Mouse (Mus musculus): ENCODE results near the gene Mical3.

Gene Mical3

GRCm38 (mm10) chr6:121082094-121082473, 48.7 kb downstream of the Mical3 start:
- DNase-seq (ENCODE audit: low read depth), result no peak

GRCm38 (mm10) chr6:121081288-121082093, 49.3 kb downstream of the Mical3 start:
- DNase-seq (ENCODE audit: low read depth), result no peak

- DNase-seq (ENCODE audit: low read depth), result no peak
Measured at GRCm38 (mm10) chr6:121078175-121078574, 52.6 kb downstream of the Mical3 start.

DNA sequence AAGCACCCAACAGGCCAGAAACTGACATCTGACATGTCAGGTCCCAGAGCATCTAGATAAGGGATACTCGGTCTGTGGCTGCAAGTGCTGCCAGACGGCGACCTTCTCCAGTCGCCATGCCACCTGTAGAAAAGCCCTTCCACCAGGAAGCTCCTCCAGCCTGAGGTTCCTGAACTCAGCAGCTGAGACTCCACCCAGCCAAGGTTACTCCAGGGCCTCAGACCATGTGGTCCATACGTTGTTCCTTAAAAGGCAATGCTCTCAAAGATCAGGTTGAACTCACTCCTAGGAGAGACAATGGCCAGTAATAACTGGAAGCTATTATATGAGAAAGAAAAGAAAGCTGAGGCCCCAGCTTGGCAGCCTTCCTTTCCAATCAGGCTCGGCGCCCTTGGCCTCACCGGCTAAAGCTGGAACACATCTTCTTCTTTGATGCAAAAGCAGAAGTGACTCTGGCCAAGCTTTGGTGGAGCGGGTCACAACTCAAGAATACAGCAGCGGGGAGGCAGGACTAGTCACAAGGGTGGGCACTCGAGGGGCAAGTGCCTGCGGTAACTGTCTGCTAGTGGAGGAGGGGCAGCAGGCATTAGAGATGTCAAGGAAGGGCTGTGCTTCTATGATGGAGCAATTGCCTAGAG, 53.8 kb downstream of the Mical3 start:
- no peak for DNase-seq (ENCODE audit: low read depth)

GRCm38 (mm10) chr6:121075763-121076162, 55.0 kb downstream of the Mical3 start:
- no peak for DNase-seq (ENCODE audit: low read depth)

DNA sequence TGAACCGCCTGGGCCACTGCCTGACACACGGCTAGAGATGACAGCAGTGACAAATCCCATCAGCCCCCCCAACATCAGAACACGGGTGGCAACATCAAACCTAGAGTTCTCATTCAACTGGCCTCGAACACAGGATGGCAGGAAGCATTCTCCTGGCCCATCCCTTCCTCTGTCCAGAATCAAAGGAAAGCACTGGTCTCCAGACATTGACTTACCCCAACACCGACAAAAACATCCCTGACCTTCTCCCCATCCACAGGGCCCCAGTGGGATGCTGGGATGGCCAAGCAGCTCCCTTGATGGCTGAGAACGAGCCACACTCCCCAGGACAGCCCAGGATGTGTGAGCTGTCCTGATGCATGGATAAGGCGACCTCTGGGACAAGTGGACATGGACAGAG, 57.5 kb downstream of the Mical3 start:
- DNase-seq (ENCODE audit: low read depth), result no peak

DNA sequence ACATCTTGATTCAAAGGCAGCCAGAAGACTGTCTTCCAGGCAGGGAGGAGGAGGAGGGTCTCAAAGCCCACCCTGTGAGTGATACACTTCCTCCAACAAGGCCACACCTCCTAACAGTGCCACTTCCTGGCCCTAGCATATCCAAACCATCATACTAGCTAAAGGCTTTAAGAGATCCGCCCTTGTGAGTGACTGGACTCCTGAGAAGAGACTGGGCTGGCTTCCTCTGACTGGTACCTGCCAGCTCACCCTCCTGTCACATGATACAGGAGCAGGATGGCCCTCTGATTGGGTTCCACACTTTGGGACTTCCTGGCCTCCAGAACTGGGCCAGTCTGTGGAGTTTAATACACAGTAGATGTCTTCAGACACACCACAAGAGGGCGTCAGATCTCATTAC, 58.2 kb downstream of the Mical3 start:
- no peak for DNase-seq (ENCODE audit: low read depth)

DNA sequence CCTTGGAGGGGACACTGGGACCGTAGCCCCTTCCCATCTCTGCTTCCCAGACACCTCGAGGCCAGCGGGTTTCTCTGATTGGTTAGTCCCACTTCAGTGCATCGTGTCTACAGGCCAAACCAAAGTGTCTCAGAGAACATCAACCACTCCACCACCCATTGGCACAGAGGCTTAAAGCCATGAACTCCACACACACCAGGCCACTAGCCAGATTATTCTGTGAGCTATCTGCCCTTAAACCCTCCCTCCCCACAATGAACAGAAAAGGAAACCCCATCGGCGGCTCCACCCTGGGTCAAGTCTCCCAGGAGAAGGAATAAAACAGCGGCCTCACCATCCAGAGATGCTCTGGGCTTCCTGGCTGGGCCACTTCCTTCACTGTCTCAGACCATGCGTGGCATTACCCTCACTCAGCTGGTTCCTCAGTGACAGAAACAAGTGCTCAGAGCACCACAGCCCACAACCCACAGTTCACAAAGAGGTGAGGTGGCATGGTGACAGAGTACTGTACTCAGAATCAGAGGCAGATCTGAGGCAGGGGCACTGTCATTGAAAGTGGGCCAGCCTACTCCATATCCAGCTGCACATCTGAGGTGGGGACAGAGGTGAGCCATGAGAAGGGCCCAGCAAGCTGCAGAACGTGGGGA, 60.1 kb downstream of the Mical3 start:
- no peak for DNase-seq (ENCODE audit: low read depth)

DNA sequence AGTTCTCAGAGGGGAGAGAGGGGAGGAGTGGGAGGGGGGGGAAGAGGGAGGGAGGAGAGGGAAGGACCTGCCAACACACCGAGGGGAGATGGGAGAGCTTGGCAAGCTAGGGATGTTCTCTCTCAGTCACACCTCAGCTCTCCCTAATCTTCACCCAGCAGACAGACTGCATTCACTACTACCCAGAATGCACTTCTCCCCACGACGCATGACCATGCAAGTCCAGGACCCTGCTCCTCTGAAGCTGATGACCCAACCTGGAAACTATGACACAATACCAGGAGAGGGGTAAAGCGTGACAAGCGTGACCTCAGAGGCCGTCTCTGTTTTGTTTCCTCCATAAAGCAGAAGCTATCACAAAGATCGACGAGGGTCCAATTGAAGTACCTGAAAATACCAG, 61.6 kb downstream of the Mical3 start:
- DNase-seq (ENCODE audit: low read depth), result no peak

DNA sequence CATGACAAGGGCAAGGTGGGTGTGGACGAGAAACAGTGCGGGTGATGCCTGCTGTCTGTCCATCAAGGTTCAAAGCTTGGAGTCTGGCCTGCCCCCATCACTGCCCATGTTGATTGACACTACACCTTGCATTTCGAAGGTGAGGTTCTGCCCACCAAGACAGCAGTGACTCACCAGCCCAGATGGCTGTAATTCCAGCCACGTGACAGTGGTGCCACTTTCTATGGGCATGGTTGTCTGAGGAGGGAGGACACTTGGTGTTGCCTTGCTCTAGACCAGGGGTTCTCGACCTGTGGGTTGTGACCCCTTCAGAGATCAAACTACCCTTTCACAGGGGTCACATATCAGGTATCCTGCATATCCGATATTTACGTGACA, 62.7 kb downstream of the Mical3 start:
- no peak for DNase-seq (ENCODE audit: low read depth)

DNA sequence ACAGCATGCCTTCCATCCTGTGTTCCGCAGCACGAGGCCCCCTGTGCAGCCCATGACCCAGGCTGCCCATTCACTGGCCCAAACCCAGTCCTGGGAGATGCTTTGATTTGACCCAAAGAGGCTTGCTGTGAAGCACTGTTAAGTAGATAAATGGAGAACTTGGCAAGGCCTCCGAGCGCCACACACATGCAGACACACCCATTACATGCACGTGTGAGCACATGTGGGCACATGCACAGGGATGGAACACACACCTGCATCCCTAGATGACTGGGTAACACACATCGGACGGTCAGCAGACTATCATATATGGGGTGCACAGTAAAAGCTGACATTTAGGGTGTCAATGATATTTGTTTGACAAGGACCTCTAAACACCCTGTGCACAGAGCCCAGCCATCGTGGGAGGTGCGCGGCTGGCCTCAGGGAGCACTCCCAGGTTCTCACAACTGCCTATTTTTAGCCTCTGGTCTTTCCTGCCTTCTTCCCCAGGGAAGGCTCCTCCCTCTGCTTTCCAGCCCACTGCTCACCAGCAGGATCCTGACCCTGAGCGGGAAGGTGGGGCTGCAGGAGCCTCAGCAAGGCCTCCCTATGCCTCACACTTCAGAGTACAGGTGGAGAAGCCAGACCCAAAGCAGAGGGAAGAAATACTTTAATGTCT, 63.2 kb downstream of the Mical3 start:
- peak; percentile 30 for DNase-seq (ENCODE audit: low read depth)

DNA sequence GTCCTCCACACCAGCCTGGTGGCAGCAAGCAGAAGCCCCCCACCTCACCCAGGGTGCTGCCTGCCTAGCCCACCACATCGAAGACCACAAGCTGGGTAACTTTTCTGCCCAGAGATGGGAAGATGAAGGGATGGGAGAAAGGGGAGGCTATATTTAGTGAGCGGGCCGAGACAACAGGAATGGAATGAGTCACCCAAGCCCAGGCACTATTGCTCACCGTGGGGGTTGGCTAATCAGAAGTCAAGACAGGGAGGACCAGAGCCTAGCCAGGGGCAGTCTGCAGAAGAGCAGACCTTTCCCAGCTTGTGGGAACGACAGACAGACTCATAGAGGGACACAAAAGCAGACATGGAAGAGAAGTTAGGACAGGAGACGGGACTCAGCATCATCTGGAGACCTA, 64.0 kb downstream of the Mical3 start:
- peak; percentile 86 for DNase-seq (ENCODE audit: low read depth)

DNA sequence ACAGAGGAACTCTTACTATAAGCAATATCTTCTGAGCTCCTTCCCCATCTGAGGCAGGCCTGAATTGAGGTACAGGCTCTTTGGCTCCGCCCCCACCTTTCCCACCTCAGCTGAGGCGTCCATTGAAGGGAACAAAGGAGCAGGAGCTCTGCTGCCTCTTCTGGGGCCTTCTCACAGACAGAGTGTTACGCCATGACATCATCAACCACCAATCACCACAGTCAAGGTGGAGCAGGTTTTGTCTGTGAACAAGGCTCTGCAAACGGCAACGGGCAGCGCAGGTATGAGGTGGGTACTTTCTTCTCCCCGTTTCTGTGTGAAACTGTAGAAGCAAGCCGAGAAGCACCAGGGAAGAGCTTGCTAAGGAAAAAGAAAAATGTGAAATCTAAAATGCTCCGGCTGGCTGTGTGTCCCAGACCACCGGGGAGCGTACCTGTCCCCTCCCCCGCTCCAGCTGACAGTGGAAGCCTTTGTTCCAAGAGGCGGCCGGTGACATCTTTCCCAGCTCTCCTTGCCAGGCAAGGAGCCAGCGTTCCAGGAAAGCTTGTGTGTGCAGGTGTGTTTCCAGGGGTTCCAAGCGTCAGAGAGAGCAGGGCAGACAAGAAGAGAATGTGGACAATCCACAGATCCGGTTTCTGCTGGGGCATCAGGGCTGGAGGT, 66.3 kb downstream of the Mical3 start:
- no peak for DNase-seq (ENCODE audit: low read depth)

DNA sequence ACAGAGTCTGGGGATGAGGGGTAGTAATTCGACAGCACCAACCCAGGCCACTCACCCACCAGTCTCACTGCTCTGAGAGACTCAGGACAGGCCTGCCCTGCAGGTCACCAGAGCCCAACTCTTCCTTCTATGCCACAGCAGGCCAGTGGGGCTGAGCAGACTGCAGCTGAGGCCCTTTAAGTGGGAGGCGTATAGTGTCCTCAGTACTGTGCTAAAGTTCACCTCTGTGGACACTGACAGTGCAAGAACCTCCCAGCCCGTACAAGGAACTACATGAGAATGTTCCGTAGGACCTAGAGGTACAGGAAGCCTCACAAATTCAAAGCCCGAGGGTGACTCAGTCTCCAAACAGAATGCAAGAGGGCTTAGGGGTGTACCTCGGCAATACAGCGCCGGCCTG, 67.0 kb downstream of the Mical3 start:
- no peak for DNase-seq (ENCODE audit: low read depth)

DNA sequence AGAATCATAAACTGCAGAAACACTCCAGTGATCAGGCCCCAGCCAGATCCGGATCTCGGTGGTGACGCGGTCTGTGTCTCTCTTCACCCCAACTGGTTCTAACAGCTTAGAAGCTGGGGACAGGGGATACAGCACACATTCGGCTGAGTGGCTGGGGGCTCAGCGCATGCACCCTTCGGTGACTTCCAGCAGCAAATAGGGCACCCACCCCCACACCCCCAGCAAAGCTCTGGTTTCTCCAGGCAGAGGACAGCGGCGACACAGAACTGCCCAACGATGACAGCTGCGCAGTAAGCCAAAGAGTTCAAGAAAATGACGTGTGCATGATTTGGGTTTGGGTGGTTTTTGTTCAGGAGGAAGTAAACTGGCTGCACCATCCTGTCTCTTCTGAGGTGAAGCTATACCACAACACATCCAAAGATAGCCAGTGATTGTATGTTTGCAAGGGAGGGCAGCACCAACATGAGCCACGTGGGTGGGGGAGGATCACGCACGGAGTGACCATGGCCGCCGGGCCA, 67.8 kb downstream of the Mical3 start:
- no peak for DNase-seq (ENCODE audit: low read depth)

GRCm38 (mm10) chr6:121058039-121058438, 72.8 kb downstream of the Mical3 start:
- DNase-seq (ENCODE audit: low read depth), result no peak

DNA sequence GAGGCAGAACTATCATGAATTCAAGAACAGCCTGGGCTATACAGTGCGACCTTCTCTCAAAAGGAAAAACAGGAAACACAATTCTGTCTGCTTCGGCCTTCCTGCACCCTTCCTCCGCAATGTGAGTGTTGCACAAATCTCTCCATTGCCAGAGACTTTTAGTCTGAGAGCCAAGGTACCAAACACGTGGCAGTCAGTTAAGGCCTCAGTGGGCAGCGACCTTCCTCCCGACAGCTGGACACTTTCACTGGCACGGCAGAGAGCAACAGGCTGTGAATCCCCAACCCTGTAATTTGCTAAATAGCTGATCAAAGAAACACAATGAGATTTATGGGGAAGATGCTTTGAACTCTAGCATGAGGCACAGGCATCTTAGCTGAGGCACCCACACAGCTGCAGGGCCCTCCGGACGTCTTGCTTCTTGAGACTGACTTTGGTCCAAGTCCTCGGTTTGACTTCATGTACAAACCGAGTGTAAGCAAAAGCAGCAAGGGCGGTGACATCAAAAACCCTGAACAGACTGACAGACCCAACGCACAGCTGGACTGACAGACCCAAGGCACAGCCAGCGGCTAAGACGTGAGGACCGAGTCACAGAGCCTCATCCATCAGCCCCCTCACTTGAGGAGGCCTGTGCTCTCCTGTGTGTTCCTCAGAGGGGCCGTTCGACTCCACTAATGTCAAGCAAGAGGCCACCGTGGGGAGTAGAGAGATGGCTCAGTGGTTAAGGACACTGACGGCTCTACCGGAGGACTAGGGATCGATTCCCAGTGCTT, 73.4 kb downstream of the Mical3 start:
- no peak for DNase-seq (ENCODE audit: low read depth)

- DNase-seq (ENCODE audit: low read depth), result peak; percentile 82
Measured at GRCm38 (mm10) chr6:121055496-121055895, 75.3 kb downstream of the Mical3 start.

GRCm38 (mm10) chr6:121054908-121055307, 75.9 kb downstream of the Mical3 start:
- DNase-seq (ENCODE audit: low read depth), result no peak

DNA sequence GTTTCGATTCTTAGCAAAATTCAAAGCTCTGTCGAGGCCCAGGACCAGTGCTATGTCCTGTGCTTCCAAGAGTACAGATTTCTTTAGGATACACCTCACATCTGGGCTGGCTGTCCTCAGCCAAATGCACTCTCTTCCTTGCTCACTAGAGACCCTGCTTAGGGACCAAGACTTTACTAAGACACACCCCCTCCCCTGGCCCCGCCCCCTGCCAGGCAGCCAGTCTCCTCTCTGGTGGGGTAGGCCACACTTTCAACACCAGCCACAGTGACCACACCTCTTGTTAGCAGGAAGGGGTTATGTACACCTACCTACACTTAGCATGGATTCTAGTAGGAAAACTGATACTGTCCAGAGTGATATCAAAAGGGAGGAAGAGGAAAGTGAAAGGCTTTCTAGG, 76.5 kb downstream of the Mical3 start:
- no peak for DNase-seq (ENCODE audit: low read depth)

- no peak for DNase-seq (ENCODE audit: low read depth)
Measured at GRCm38 (mm10) chr6:121053585-121054112, 77.2 kb downstream of the Mical3 start.
